Mouse (Mus musculus): ENCODE measurements around the gene Cebpb. TPM values are rescaled to one million over a fixed set of nuclear protein-coding genes. Genes with fewer than 3 reads are reported as not detected.

Gene Cebpb
- total and polyA plus RNA-seq, 2 experiments from 2014 or later = 5.4 to 8.0 TPM

- 86% methylated on average over 16 of the region's 16 CpGs for WGBS
These were observed 31.9 kb upstream of the Cebpb start for GRCm38 (mm10) chr2:167656629-167657478.

GRCm38 (mm10) chr2:167657973-167658372 lies 30.7 kb upstream of the Cebpb start:
- Histone ChIP-seq H3K4me1 (ENCODE audit: insufficient read depth, low read length) (peaks cover 11% of the 10 kb centered on the region), H3K9me3 (ENCODE audit: low read length) (no peaks in the 10 kb centered on the region), H3K36me3 (ENCODE audit: insufficient read depth, low read length) (peaks cover 17% of the 10 kb centered on the region), H3K4me2 (ENCODE audit: low read depth, low read length, poor library complexity, severe bottlenecking) (no peak overlapping the region), H3K4me3 (ENCODE audit: low read depth, low read length) (no peak overlapping the region), H3K9ac (replicated peaks; ENCODE audit: low read length, poor library complexity, severe bottlenecking) (no peak overlapping the region), H3K27me3 (ENCODE audit: insufficient read depth, low read length) (no peaks in the 10 kb centered on the region), H3K27ac (ENCODE audit: low read depth, low read length) (no peak overlapping the region)
- WGBS = 94% methylated on average over 4 of the region's 4 CpGs
- no peak for ATAC-seq (ENCODE audit: low FRiP score)
- no peak for TF ChIP-seq CTCF (IDR thresholded peaks at IDR 0.05)
- no peak for DNase-seq (ENCODE audit: low spot score)

More at GRCm38 (mm10) chr2:167656629-167657478, 31.9 kb upstream of the Cebpb start:
- H3K27ac ChIP-seq (ENCODE audit: low read depth, low read length) = no peak overlapping the region
- H3K27me3 ChIP-seq (ENCODE audit: insufficient read depth, low read length) = no peaks in the 10 kb centered on the region
- H3K9ac ChIP-seq (replicated peaks; ENCODE audit: low read length, poor library complexity, severe bottlenecking) = no peak overlapping the region
- H3K4me2 ChIP-seq (ENCODE audit: low read depth, low read length, poor library complexity, severe bottlenecking) = no peak overlapping the region
- H3K9me3 ChIP-seq (ENCODE audit: low read length) = no peaks in the 10 kb centered on the region
- TF ChIP-seq CTCF (IDR thresholded peaks at IDR 0.05) = no peak
- DNase-seq (ENCODE audit: low spot score) = no peak
- no peak overlapping the region for H3K4me3 ChIP-seq (ENCODE audit: low read depth, low read length)
- no peak for ATAC-seq (ENCODE audit: low FRiP score)
- peaks cover 21% of the 10 kb centered on the region for H3K36me3 ChIP-seq (ENCODE audit: insufficient read depth, low read length)
- H3K4me1 ChIP-seq (ENCODE audit: insufficient read depth, low read length) = peaks cover 11% of the 10 kb centered on the region

GRCm38 (mm10) chr2:167658712-167659111 lies 30.0 kb upstream of the Cebpb start:
- 89% methylated on average over 11 of the region's 11 CpGs for WGBS
- no peak for TF ChIP-seq CTCF (IDR thresholded peaks at IDR 0.05)

GRCm38 (mm10) chr2:167659177-167659846 lies 29.4 kb upstream of the Cebpb start:
- H3K27ac ChIP-seq (ENCODE audit: low read depth, low read length) = no peak overlapping the region
- H3K4me1 ChIP-seq (ENCODE audit: insufficient read depth, low read length) = peaks cover 11% of the 10 kb centered on the region
- no peaks in the 10 kb centered on the region for H3K9me3 ChIP-seq (ENCODE audit: low read length)
- no peak for TF ChIP-seq CTCF (IDR thresholded peaks at IDR 0.05)
- H3K9ac ChIP-seq (replicated peaks; ENCODE audit: low read length, poor library complexity, severe bottlenecking) = no peak overlapping the region
- peak overlapping the region; percentile 78; the same call in 1 of the 2 replicates for H3K4me3 ChIP-seq (ENCODE audit: low read depth, low read length)
- H3K36me3 ChIP-seq (ENCODE audit: insufficient read depth, low read length) = peaks cover 4% of the 10 kb centered on the region; the same call in 1 of the 2 replicates
- WGBS = 78% methylated on average over 10 of the region's 10 CpGs
- no peak for DNase-seq (ENCODE audit: low spot score)
- H3K27me3 ChIP-seq (ENCODE audit: insufficient read depth, low read length) = no peaks in the 10 kb centered on the region
- ATAC-seq (ENCODE audit: low FRiP score) = no peak
- peak overlapping the region; percentile 94 for H3K4me2 ChIP-seq (ENCODE audit: low read depth, low read length, poor library complexity, severe bottlenecking)

More at GRCm38 (mm10) chr2:167658712-167659111, 30.0 kb upstream of the Cebpb start:
- Histone ChIP-seq H3K27me3 (ENCODE audit: insufficient read depth, low read length) (no peaks in the 10 kb centered on the region), H3K9me3 (ENCODE audit: low read length) (no peaks in the 10 kb centered on the region), H3K4me3 (ENCODE audit: low read depth, low read length) (no peak overlapping the region), H3K27ac (ENCODE audit: low read depth, low read length) (no peak overlapping the region), H3K4me2 (ENCODE audit: low read depth, low read length, poor library complexity, severe bottlenecking) (no peak overlapping the region), H3K9ac (replicated peaks; ENCODE audit: low read length, poor library complexity, severe bottlenecking) (no peak overlapping the region), H3K36me3 (ENCODE audit: insufficient read depth, low read length) (peaks cover 10% of the 10 kb centered on the region), H3K4me1 (ENCODE audit: insufficient read depth, low read length) (peaks cover 11% of the 10 kb centered on the region)
- DNase-seq (ENCODE audit: low spot score) (no peak), ATAC-seq (ENCODE audit: low FRiP score) (no peak)

GRCm38 (mm10) chr2:167659847-167660610 lies 28.7 kb upstream of the Cebpb start:
- peak overlapping the region; percentile 81 for H3K9ac ChIP-seq (replicated peaks; ENCODE audit: low read length, poor library complexity, severe bottlenecking)
- WGBS = 24% methylated on average over 13 of the region's 13 CpGs
- peak; percentile 36 for DNase-seq (ENCODE audit: low spot score)
- peaks cover 11% of the 10 kb centered on the region for H3K4me1 ChIP-seq (ENCODE audit: insufficient read depth, low read length)
- H3K9me3 ChIP-seq (ENCODE audit: low read length) = no peaks in the 10 kb centered on the region
- no peak for TF ChIP-seq CTCF (IDR thresholded peaks at IDR 0.05)
- ATAC-seq (ENCODE audit: low FRiP score) = no peak
- no peaks in the 10 kb centered on the region for H3K27me3 ChIP-seq (ENCODE audit: insufficient read depth, low read length)
- 0 out of 2 replicates have a peak, but pooled peaks cover 3% of the 10 kb centered on the region for H3K36me3 ChIP-seq (ENCODE audit: insufficient read depth, low read length)
- H3K4me3 ChIP-seq (ENCODE audit: low read depth, low read length) = peak overlapping the region; percentile 78
- peak overlapping the region; percentile 18; the same call in 1 of the 2 replicates for H3K27ac ChIP-seq (ENCODE audit: low read depth, low read length)
- peak overlapping the region; percentile 94 for H3K4me2 ChIP-seq (ENCODE audit: low read depth, low read length, poor library complexity, severe bottlenecking)

Data from midbrain, postnatal 0 days (tissue).